Mouse (Mus musculus): ENCODE data around the gene Gm49388.

DNA sequence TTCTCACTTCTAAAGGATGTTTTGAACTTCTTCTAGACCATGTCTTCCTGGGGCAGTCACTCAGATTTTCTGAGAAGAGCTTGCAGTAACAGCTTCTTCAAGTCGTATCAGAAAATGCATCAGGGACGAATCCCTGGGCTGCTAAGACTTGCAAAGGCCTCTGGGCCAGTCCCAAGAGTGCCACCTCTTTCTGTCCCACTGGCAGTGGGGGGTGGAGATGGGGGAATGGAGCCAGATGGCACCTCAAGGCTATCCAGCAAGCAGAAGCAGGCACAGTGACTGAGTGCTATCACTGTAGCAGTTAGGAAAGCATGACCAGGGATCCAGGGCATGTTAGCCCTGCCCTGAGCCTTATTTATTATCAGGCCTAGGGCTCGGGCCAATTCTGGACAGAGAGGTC lies 26.9 kb downstream of the Gm49388 start:
- TF ChIP-seq CTCF (IDR thresholded peaks at IDR 0.05; ENCODE audit: borderline replicate concordance, insufficient read depth, low read length) (no peak), POLR2A (IDR thresholded peaks at IDR 0.05; ENCODE audit: low read depth, low read length) (no peak)

Data from embryonic fibroblast, embryonic 13.5 days (primary cell).